Mouse (Mus musculus) spleen, adult 2 months (tissue): ENCODE data around the gene Faim2. TPM values are rescaled to one million over a fixed set of nuclear protein-coding genes. Genes with fewer than 3 reads are reported as not detected.

Source experiments
- DNase-seq, 2 experiments: peaks; one replicate each; pipeline versions ENCODE4 v3.0.0 to v3.0.0-alpha.2; 2012 to 2021; ENCODE audit warnings: low spot score in 2 of 2, low read depth in 1 of 2
- H3K27ac ChIP-seq: fragments of 200-500 bp; 2 replicates; pipeline ENCODE4 v1.5.1; 2012; ENCODE audit warnings: low read length, inconsistent platforms; ENCODE audit not compliant: insufficient read depth
- H3K27me3 ChIP-seq: fragments of 200-500 bp; 2 replicates; pipeline ENCODE4 v1.6.1; 2012; ENCODE audit warnings: mild to moderate bottlenecking, moderate library complexity, low read length, inconsistent platforms; ENCODE audit not compliant: control insufficient read depth, insufficient read depth
- H3K36me3 ChIP-seq: fragments of 200-500 bp; 2 replicates; pipeline ENCODE4 v1.6.1; 2012; ENCODE audit warnings: mild to moderate bottlenecking, low read length, inconsistent platforms; ENCODE audit not compliant: control insufficient read depth, insufficient read depth
- H3K4me1 ChIP-seq: fragments of 200-500 bp; 2 replicates; pipeline ENCODE4 v1.6.1; 2011; ENCODE audit warnings: inconsistent platforms; ENCODE audit not compliant: control insufficient read depth, insufficient read depth, insufficient read length
- H3K4me3 ChIP-seq: fragments of 200-500 bp; 2 replicates; pipeline ENCODE4 v1.5.1; 2011; ENCODE audit warnings: mild to moderate bottlenecking, inconsistent platforms; ENCODE audit not compliant: insufficient read depth, insufficient read length; ENCODE audit errors: extremely low read depth
- CTCF ChIP-seq: fragments of 200-500 bp; IDR thresholded peaks from 2 replicates; pipeline ENCODE4 v1.5.1; 2011; ENCODE audit warnings: mild to moderate bottlenecking, inconsistent platforms; ENCODE audit not compliant: insufficient read depth, insufficient read length, insufficient replicate concordance; ENCODE audit errors: extremely low read depth
- POLR2A ChIP-seq: fragments of 200-500 bp; IDR thresholded peaks from 2 replicates; pipeline ENCODE4 v1.6.1; 2011; ENCODE audit warnings: low read depth, low read length, inconsistent platforms
- WGBS: fragments of 180-500 bp; shearing (Covaris S2); methylation state at CpG from one replicate; pipeline ENCODE4 v1.1.7; 2018; 5-methylcytosine and 5-hydroxymethylcytosine counted together
- polyA plus RNA-seq: library from polyadenylated mRNA; depleted of rRNA; stranded (reverse); fragments of >200 nt; gene quantifications from 2 replicates; pipeline ENCODE4 v1.2.3, GENCODE M21; 2012

Faim2 gene
- polyA plus RNA-seq, 1 experiment, result 0.06 TPM

DNA sequence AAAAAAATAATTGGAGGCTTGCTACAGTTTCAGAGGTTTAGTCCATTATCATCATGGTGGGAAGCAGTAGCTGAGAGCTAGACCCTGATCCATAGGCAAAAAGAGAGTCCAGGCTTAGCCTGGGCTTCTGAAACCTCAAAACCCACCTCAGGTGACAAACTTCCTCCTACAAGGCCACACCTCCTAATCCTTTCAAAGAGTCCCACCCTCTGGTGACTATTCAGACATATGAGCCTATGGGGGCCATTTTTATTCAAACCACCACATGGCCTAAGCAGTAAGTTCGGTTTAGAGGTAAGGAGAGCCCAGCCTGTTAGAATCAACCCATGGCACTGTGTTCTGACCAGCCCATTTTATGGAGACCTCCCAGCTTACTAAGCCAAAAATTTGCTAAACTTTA is 52.2 kb downstream of the Faim2 start:
- no peak for DNase-seq
- Histone ChIP-seq H3K4me1 (peaks cover 2% of the 10 kb centered on the region; the same call in 1 of the 2 replicates), H3K4me3 (no peak overlapping the region), H3K27ac (no peak overlapping the region), H3K36me3 (no peaks in the 10 kb centered on the region), H3K27me3 (no peaks in the 10 kb centered on the region)
- no peak for TF ChIP-seq POLR2A
- WGBS, result 73% methylated on average over 1 of the region's 1 CpGs

- H3K4me1 ChIP-seq, result peaks cover 3% of the 10 kb centered on the region; the same call in 1 of the 2 replicates
- H3K27me3 ChIP-seq, result no peaks in the 10 kb centered on the region
- no peaks in the 10 kb centered on the region for H3K36me3 ChIP-seq
- H3K27ac ChIP-seq, result peak within 1 kb of the TSS; percentile 73
- peak; percentile 63 to 87 for DNase-seq
- TF ChIP-seq CTCF (no peak), POLR2A (peak; percentile 29; the same call in 1 of the 2 replicates)
- H3K4me3 ChIP-seq, result peak within 1 kb of the TSS; percentile 72
- WGBS, result 1% methylated on average over 26 of the region's 26 CpGs
Measured at GRCm38 (mm10) chr15:99474576-99474926, 53.4 kb downstream of the Faim2 start, which contains the start of gene Bcdin3d. Bcdin3d (minus strand) TSS chr15:99474730.

- 1% methylated on average over 38 of the region's 38 CpGs for WGBS
- TF ChIP-seq CTCF, result no peak
- no peak for TF ChIP-seq POLR2A
- Histone ChIP-seq H3K27me3 (no peaks in the 10 kb centered on the region), H3K4me1 (peaks cover 3% of the 10 kb centered on the region; the same call in 1 of the 2 replicates), H3K36me3 (no peaks in the 10 kb centered on the region), H3K27ac (peak overlapping the region; percentile 73), H3K4me3 (peak overlapping the region; percentile 72)
- DNase-seq, result peak in 1 of 2 experiments; percentile 15
Measured at GRCm38 (mm10) chr15:99473801-99474575, 54.0 kb downstream of the Faim2 start.

DNA sequence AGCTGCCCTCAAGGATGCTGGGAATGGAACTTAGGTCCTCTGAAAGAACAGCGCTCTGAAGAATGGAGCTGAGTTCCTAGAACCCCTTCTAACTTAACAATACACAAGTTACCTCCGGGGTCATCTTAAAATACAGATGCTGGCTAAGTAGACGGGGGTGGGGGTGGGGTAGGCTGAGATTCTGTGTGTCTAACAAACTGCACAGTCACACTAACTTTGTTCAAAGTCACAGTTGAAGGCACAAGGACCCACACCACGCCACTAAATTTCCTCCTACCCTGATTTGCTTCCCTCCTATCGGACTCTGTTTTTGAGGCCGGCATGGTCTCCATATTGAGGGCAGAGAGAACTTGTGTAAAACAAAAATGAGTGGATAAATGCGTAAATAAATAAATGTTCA is 55.0 kb downstream of the Faim2 start:
- DNase-seq, result no peak
- no peaks in the 10 kb centered on the region for H3K36me3 ChIP-seq
- H3K4me3 ChIP-seq, result no peak overlapping the region
- 59% methylated on average over 7 of the region's 7 CpGs for WGBS
- TF ChIP-seq CTCF (no peak), POLR2A (no peak)
- peaks cover 3% of the 10 kb centered on the region; the same call in 1 of the 2 replicates for H3K4me1 ChIP-seq
- H3K27ac ChIP-seq, result no peak overlapping the region
- no peaks in the 10 kb centered on the region for H3K27me3 ChIP-seq

- H3K36me3 ChIP-seq, result no peaks in the 10 kb centered on the region
- WGBS, result 51% methylated on average over 14 of the region's 14 CpGs
- no peaks in the 10 kb centered on the region for H3K27me3 ChIP-seq
- no peak for DNase-seq
- H3K4me1 ChIP-seq, result peaks cover 3% of the 10 kb centered on the region; the same call in 1 of the 2 replicates
- no peak overlapping the region for H3K27ac ChIP-seq
- H3K4me3 ChIP-seq, result no peak overlapping the region
- TF ChIP-seq CTCF (no peak), POLR2A (no peak)
Measured at GRCm38 (mm10) chr15:99471677-99472063, 56.3 kb downstream of the Faim2 start.

DNA sequence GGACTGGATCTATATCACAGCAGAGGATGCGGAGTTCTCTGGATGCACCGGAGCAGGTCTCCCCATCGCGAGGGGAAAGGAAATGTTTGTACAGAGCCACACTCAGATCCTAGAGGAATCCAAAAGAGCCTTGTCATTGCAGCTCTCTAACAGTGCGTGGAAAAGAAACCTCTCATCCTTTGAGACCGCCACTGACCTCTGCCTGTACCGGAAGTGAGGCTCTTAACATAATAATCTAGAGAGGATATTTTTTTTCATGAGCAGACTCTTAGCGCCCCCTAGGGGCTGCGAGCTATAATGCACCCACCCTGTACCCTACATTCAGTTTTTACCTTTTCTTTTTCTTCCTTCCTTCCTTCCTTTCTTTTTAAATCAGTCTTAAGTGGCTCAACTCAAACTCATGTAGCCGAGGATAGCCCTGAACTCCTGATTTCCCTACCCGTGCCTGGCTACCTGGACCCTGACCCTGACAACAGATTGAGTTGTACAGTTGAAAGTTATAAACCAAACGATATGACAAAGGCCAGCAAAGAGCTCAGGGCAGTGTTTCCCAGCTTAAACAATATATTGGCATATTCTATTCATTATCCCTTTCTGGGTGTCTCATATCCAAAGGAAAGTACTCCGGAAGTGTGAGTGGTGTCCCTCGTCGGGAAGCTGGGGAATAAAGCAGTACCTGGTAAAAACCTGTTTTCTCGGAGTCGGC is 56.8 kb downstream of the Faim2 start:
- Histone ChIP-seq H3K36me3 (no peaks in the 10 kb centered on the region), H3K4me1 (peaks cover 3% of the 10 kb centered on the region; the same call in 1 of the 2 replicates), H3K27me3 (no peaks in the 10 kb centered on the region), H3K4me3 (no peak overlapping the region), H3K27ac (no peak overlapping the region)
- peak in 1 of 2 experiments; percentile 26 for DNase-seq
- TF ChIP-seq CTCF (peak; percentile 36; the same call in 1 of the 2 replicates), POLR2A (no peak)
- 53% methylated on average over 17 of the region's 17 CpGs for WGBS

DNA sequence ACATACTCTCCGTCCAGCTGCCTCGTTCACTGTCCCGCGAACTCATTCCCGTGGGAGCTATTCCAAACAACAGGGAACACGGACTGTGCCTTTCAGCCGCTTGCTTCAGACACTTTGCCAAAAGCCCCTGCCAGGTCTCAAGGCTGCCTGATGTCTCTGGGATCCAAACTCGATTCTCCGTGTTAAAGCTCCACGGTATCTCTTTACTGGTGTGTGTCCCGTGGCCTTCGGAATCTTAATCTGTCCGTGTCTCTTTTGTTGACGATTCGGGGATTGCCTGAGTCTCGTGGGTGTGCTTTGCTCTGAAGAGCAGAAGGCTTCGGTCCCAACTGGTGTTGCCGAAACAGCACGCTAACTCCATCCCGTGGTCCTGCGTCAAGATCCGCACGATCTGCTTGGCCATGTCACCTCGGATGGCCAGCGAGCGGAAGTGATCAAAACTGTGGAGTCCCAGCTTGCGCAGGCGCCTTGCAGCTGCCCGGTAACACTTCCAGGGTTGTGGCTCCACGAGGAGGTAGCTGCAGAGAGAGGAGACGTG is 57.7 kb downstream of the Faim2 start:
- H3K4me3 ChIP-seq, result no peak overlapping the region
- peaks cover 3% of the 10 kb centered on the region; the same call in 1 of the 2 replicates for H3K4me1 ChIP-seq
- TF ChIP-seq CTCF (no peak), POLR2A (no peak)
- no peak overlapping the region for H3K27ac ChIP-seq
- WGBS, result 93% methylated on average over 31 of the region's 31 CpGs
- H3K36me3 ChIP-seq, result no peaks in the 10 kb centered on the region
- no peak for DNase-seq
- H3K27me3 ChIP-seq, result no peaks in the 10 kb centered on the region
